Mouse (Mus musculus): ENCODE measurements at regions not wholly inside any gene's neighbourhood (a gene's known extent, or its start where the extent isn't known, plus 50 kb on each side); places are given as distances from the start of the nearest gene placed in this dataset.
"Not testable (repeated sequence)": the region's sequence is repeated elsewhere in the genome, so short reads cannot be mapped to it uniquely, and the experiment has no call there.

DNA sequence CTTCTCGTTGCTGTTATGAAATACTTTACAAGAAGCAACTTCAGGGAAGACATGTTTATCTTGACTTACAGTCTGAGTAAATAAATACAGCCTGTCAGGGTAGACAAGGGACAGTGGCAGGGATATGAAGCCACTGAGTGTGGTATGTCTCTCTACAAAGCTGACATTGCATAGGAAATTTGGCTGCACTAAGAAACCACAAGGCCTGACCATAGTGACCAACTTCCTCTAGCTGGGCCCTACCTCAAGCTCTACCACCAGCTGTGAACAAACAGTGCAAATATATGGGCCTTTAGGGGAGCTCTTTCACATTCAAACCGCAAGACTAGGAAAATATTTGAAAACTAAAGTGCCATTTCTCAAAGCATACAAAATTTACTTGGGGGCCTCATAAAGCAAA, 475.4 kb downstream of the Gja1 start:
- no peak for ATAC-seq (replicated peaks; ENCODE audit: low FRiP score, poor library complexity, severe bottlenecking)

DNA sequence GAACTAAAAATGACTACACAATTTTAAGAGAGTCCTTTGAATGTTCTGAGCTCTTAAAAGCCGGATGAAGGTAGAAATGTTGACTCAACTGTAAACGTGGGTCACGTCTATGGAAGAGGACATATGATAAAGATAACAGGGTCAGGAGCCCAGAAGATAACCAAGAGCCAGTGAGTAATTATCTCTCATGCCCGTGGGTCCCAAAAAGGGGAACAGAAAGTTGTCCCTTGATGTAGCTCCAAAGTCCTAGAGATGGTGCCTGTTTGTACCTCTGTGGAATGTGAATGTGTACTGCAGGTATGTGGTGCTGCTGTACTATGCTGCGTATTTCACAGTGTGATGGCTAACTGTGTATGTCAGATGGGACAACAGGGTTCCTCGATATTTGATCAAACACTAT, 479.1 kb downstream of the Gja1 start:
- ATAC-seq (replicated peaks; ENCODE audit: low FRiP score, poor library complexity, severe bottlenecking): no peak

DNA sequence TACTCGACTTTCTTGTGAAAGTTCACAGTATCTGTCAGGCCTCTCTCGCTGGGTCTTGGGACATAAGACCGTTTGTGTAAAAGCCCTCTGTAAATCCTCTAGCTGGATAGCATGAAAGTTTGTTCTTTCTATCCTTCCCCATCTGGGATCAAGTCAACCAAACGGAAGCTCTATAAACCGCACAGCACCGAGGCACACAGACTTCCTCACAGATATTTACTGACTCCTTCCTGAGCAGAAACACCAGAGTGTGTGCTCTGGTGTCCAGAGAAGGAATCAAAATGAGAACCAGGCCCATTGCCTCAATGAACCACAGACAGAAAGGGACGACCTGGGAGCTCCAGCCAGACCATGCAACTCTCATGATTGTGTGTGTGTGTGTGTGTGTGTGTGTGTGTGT, 502.6 kb downstream of the Gja1 start:
- ATAC-seq (replicated peaks; ENCODE audit: low FRiP score, poor library complexity, severe bottlenecking): no peak

GRCm38 (mm10) chr10:56880154-56880591, 503.0 kb downstream of the Gja1 start:
- no peak for ATAC-seq (replicated peaks; ENCODE audit: low FRiP score, poor library complexity, severe bottlenecking)

DNA sequence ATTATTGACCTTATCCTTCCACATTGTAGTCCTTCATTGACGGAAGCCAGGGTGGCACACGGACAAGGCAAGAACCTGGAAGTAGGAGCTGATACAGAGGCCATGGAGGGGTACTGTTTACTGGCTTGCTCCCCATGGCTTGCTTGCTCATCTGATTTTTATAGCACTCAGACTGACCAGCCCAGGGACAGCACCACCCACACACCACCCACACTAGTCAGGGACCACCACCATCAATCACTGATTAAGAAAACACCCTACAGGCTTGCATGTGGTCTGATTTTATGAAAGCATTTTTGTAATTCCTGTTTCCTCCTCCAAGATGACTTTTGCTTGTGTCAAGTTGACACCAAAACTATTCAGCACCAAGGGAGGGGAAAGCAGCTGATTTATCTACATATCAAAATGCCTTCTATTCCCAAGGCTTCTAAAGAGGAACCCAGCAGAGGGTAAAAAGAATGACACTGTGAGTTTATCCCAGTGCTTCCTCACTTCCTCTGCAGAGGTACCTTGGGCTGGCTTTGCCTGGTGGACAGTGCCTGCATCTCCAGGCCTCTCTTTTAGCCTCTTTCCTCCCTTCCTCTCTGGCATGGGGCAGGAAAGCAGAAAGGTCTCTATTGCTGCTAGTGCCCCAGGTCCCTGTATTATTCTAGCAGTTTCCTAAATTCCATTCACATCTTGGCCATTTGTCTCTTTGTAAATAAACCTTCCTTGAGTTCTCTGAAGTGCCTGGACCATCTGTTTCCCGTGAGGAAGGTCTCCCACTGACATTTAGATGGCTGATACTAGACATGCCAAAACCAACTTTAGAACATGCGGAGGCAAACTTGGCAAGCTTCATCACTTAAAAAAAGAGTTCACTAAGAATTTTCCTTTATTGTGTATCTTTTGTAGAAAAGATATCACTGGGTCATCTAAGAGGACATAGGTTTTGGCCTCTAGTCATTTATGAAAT, 507.6 kb downstream of the Gja1 start:
- ATAC-seq (replicated peaks; ENCODE audit: low FRiP score, poor library complexity, severe bottlenecking): no peak

GRCm38 (mm10) chr10:56891530-56891929, 514.4 kb downstream of the Gja1 start:
- ATAC-seq (replicated peaks; ENCODE audit: low FRiP score, poor library complexity, severe bottlenecking): not testable (repeated sequence)

DNA sequence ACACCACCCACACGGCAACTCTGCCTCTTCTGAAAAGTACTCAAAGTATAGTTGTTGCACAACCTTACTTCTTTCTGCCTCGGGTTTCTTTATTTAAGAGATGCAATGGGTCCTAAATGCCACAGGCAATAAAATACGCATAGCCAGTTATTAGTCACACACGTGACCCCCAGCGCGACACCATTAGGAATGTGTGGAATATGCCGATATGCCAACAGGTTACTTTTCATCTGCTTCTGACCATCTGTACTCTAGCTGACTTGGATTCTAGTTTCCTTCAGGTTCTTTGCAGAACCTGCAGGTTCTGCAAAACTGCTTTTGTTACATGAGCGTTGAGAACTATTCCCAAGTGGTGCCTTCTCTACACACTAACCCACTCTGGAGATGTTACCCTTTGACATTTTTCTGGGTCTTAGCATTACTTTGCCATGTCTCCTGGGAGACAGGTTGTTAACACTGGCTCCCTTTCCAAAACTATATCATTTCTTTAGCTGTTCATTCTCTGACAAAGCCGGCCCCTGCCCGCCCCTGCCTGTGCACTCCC, 515.6 kb downstream of the Gja1 start:
- ATAC-seq (replicated peaks; ENCODE audit: low FRiP score, poor library complexity, severe bottlenecking): no peak

DNA sequence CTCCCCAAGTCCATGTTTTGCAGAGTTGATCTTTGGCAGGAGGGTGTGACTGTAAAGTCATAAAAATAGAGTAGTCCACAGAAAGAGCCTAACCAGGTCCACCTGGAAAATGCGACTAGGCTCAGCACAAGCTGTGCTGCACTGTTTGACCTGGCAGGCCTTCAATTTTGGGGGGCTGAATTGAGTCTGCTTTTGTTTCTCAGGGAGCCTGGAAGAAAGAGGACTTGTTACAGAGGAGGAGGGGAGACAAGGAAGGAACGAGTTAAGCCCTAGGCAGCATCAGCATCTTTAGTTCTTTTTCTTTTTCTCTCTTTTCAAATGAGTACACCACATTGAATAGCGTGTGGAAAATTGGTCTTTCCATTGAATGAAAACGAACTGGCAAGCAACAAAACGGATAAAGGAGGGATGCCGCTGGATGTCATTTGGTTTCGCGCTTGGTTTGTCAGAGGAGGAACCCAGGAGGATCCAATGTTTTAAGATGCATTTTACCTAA, 516.1 kb downstream of the Gja1 start:
- ATAC-seq (replicated peaks; ENCODE audit: low FRiP score, poor library complexity, severe bottlenecking): no peak

GRCm38 (mm10) chr10:56899640-56900274, 522.6 kb downstream of the Gja1 start:
- no peak for ATAC-seq (replicated peaks; ENCODE audit: low FRiP score, poor library complexity, severe bottlenecking)

DNA sequence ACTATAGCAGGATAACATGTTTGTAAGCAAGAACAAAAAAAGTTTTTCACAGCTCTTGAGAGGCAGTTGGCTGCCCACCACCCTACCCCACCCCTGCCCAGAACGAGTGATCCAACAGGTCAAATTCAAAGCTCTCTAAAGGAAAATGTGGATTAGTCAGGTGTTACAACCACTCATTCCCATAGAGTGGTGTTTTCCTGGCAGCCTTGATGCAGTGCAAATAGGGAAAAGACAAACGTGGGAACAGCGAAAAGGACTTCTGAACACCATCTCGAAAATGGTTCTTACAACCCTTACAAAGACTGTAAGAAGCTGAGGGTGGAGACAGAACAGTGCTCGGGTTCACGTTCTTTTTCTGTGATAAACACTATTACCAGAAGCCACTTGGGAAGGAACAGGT, 523.8 kb downstream of the Gja1 start:
- ATAC-seq (replicated peaks; ENCODE audit: low FRiP score, poor library complexity, severe bottlenecking): no peak

- no peak for ATAC-seq (replicated peaks; ENCODE audit: low FRiP score, poor library complexity, severe bottlenecking)
Observed at GRCm38 (mm10) chr10:56912711-56913110, 535.6 kb downstream of the Gja1 start.

DNA sequence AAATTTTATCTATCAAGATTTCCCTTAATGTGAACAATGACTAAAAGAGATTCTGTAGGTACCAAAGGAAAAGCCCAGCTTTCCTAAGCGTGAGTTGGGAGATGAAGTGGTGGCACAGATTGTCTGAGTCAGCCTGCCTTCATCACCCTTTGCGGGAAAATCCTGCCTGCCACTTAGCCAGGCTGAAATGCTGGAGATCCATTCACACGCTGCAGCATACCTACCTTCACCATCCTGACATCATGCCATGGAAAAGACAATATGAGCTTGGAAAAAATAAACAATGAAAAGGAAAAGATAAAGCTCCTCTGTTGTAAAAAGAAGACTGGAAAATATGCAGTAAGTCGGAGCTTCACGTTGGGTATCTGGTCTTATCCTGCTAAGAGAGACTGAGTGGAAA, 537.0 kb downstream of the Gja1 start:
- no peak for ATAC-seq (replicated peaks; ENCODE audit: low FRiP score, poor library complexity, severe bottlenecking)

- no peak for ATAC-seq (replicated peaks; ENCODE audit: low FRiP score, poor library complexity, severe bottlenecking)
Observed at GRCm38 (mm10) chr10:56918412-56918811, 541.3 kb downstream of the Gja1 start.

DNA sequence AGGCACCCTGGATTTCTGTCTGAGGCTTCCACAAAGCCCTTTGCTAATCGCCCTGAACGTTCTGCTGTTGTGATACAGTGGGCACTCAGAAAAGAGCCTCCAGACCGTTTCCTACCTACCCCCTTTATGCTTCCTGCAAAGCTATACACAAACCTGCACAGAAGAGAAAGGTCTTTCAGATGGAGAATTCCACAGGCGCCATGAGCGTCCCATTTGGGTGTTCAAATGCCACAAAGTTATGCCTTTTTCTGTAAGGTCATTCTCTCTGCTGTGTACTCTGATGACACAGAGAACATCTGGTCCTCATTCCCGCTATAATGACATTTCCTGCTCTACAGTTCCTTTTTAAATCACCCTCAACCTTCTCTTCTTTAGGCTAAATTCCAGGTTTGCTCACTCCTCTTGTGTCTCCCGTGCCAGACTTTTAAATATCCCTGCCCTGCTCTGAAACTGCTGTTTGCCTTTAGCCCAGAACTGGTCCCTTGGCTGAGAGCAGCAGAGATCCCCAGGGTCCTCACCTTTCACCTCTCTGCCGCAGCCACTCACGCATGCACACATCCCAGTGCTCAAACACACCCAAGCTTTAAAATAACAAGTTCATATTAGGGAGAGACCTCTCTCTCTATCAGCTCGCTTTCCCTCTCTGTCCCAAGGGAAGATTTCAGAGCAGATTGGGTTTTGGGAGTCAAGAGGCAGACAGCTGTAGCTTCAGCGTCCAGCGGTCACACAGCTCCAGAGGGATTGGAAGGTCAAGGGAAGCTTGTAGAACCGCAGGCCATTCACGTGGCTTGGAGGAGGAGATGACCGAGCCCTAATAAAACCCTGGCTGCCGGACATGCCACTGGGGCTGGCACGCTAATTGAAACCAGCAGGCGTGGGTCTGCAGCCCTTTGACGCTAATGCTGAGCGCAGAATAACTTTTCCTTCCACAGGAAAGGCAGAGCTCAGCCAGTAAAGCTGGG, 543.9 kb downstream of the Gja1 start:
- ATAC-seq (replicated peaks; ENCODE audit: low FRiP score, poor library complexity, severe bottlenecking): no peak

- no peak for ATAC-seq (replicated peaks; ENCODE audit: low FRiP score, poor library complexity, severe bottlenecking)
Observed at GRCm38 (mm10) chr10:56935174-56935573, 551.0 kb upstream of the Hsf2 start.

- ATAC-seq (replicated peaks; ENCODE audit: low FRiP score, poor library complexity, severe bottlenecking): no peak
Observed at GRCm38 (mm10) chr10:56941972-56942371, 544.2 kb upstream of the Hsf2 start.

DNA sequence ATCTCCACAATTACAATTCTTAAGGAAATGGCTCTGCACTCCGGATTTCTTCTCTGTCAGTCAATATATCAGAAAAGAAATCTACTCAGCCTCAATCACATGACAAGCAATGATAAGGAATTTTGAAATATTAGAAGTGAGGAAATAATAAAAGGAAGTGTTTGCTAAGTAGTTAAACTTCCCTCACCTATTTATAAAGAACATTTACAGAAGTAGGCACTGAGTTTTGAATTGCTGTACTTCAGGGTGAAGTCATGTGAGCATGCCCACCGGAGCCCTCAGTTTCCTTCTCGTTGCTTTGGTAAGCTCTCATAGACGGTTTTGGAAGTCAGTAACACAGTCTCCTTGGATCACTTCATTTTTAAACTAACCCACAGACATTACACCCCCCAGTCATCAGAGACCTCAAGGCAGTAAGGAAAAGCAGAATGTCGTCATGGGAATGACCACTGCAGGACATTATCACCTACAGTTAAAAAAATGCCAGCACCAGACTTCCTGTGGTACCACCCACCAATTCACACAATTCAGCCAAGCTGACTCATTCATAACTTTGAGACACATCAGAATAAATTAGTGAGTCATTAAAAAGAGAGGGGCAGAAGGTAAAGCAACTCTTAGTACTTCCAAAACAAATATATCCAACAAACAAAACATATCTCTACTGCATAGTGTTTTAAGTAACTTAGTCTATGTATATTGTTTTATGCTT, 541.6 kb upstream of the Hsf2 start:
- no peak for ATAC-seq (replicated peaks; ENCODE audit: low FRiP score, poor library complexity, severe bottlenecking)

DNA sequence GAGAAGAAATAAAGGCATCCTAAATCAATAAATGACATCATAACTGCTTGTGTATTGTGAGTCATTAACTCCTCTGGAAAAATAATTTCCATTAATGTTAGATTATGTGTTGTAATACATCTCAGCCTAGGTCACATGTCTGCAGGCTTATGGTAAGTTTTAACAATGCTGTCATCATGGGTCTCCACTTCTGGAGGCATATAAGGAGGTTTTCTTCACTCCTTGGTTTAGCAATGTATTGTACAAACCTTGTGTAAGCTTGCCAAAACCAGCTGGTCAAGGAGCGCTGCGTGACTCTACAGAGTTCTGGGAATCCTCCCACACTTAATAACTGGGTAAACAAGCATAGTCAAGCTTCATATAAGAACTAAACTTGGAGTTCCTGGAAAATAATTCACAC, 529.5 kb upstream of the Hsf2 start:
- no peak for ATAC-seq (replicated peaks; ENCODE audit: low FRiP score, poor library complexity, severe bottlenecking)
